Mouse (Mus musculus) liver, adult 2 months (tissue): ENCODE measurements at regions not wholly inside any gene's neighbourhood (a gene's known extent, or its start where the extent isn't known, plus 50 kb on each side); places are given as distances from the start of the nearest gene placed in this dataset.

ENCODE experiments used
- DNase-seq: peaks from one replicate; pipeline ENCODE4 v3.0.0-alpha.2; 2011; ENCODE audit warnings: low read depth, low spot score; ENCODE audit errors: extremely low read depth
- H3K27ac ChIP-seq: fragments of 200-500 bp; replicated peaks from 2 replicates; pipeline ENCODE4 v1.5.1; 2012; ENCODE audit warnings: low read depth, mild to moderate bottlenecking, control low read depth, inconsistent platforms, low read length; ENCODE audit not compliant: insufficient read depth
- H3K27me3 ChIP-seq: fragments of 200-500 bp; 2 replicates; pipeline ENCODE4 v1.6.1; 2012; ENCODE audit warnings: mild to moderate bottlenecking, moderate library complexity, low read length, inconsistent platforms; ENCODE audit not compliant: control insufficient read depth, insufficient read depth
- H3K36me3 ChIP-seq: fragments of 200-500 bp; 2 replicates; pipeline ENCODE4 v1.6.1; 2012; ENCODE audit warnings: low read length, inconsistent platforms; ENCODE audit not compliant: control insufficient read depth, insufficient read depth
- H3K4me1 ChIP-seq: fragments of 200-500 bp; 2 replicates; pipeline ENCODE4 v1.6.1; 2011; ENCODE audit warnings: low read length; ENCODE audit not compliant: control insufficient read depth, insufficient read depth
- H3K4me3 ChIP-seq: fragments of 200-500 bp; 2 replicates; pipeline ENCODE4 v1.5.1; 2011; ENCODE audit warnings: low read depth, mild to moderate bottlenecking, control low read depth, low read length, moderate library complexity; ENCODE audit not compliant: insufficient read depth
- H3K79me2 ChIP-seq: fragments of 200-500 bp; 2 replicates; pipeline ENCODE4 v1.6.1; 2012; ENCODE audit warnings: inconsistent platforms, mild to moderate bottlenecking, low read length, moderate library complexity; ENCODE audit not compliant: control insufficient read depth, insufficient read depth
- H3K9ac ChIP-seq: fragments of 200-500 bp; 2 replicates; pipeline ENCODE4 v1.6.1; 2012; ENCODE audit warnings: low read depth, mild to moderate bottlenecking, control low read depth, inconsistent platforms, low read length
- CTCF ChIP-seq: fragments of 200-500 bp; IDR thresholded peaks from 2 replicates; pipeline ENCODE4 v1.5.1; 2011; ENCODE audit warnings: low read depth, low read length, control low read depth
- POLR2A ChIP-seq: fragments of 200-500 bp; IDR thresholded peaks from 2 replicates; pipeline ENCODE4 v1.6.1; 2011; ENCODE audit warnings: low read length, control low read depth; ENCODE audit not compliant: insufficient read depth; ENCODE audit errors: extremely low read depth
- WGBS: fragments of 180-500 bp; shearing (Covaris S2); methylation state at CpG from one replicate; pipeline ENCODE4 v1.1.7; 2018; 5-methylcytosine and 5-hydroxymethylcytosine counted together

GRCm38 (mm10) chr4:134990651-134991050, 60.0 kb downstream of the Syf2 start:
- Histone ChIP-seq H3K36me3 (no peaks in the 10 kb centered on the region), H3K4me3 (no peak overlapping the region), H3K9ac (no peak overlapping the region), H3K4me1 (peaks cover 21% of the 10 kb centered on the region), H3K27me3 (no peaks in the 10 kb centered on the region), H3K79me2 (no peaks in the 10 kb centered on the region), H3K27ac (no peak overlapping the region)
- DNase-seq = no peak
- TF ChIP-seq CTCF = no peak
- TF ChIP-seq POLR2A = no peak
- 88% methylated on average over 11 of the region's 11 CpGs for WGBS

- Histone ChIP-seq H3K27me3 (no peaks in the 10 kb centered on the region), H3K4me3 (no peak overlapping the region), H3K4me1 (peaks cover 23% of the 10 kb centered on the region), H3K27ac (no peak overlapping the region), H3K9ac (no peak overlapping the region), H3K36me3 (no peaks in the 10 kb centered on the region), H3K79me2 (no peaks in the 10 kb centered on the region)
- 27% methylated on average over 8 of the region's 8 CpGs for WGBS
- TF ChIP-seq POLR2A (no peak), CTCF (no peak)
- peak; percentile 72 for DNase-seq
Measured at GRCm38 (mm10) chr4:134993526-134994122, 62.9 kb downstream of the Syf2 start.

GRCm38 (mm10) chr4:134994205-134994604, 63.5 kb downstream of the Syf2 start:
- no peak for TF ChIP-seq POLR2A
- TF ChIP-seq CTCF = no peak
- Histone ChIP-seq H3K27ac (no peak overlapping the region), H3K36me3 (no peaks in the 10 kb centered on the region), H3K79me2 (no peaks in the 10 kb centered on the region), H3K9ac (no peak overlapping the region), H3K27me3 (no peaks in the 10 kb centered on the region), H3K4me3 (no peak overlapping the region), H3K4me1 (peaks cover 26% of the 10 kb centered on the region)
- DNase-seq = peak; percentile 71
- WGBS = 55% methylated on average over 2 of the region's 2 CpGs

- no peak for TF ChIP-seq CTCF
- TF ChIP-seq POLR2A = no peak
- Histone ChIP-seq H3K9ac (no peak overlapping the region), H3K4me1 (peaks cover 28% of the 10 kb centered on the region), H3K27me3 (no peaks in the 10 kb centered on the region), H3K27ac (peak overlapping the region; percentile 25; the same call in 1 of the 2 replicates), H3K79me2 (no peaks in the 10 kb centered on the region), H3K36me3 (no peaks in the 10 kb centered on the region), H3K4me3 (no peak overlapping the region)
- no peak for DNase-seq
- WGBS = 59% methylated on average over 6 of the region's 6 CpGs
Measured at GRCm38 (mm10) chr4:134994648-134995047, 64.0 kb downstream of the Syf2 start.

GRCm38 (mm10) chr4:134995052-134995451, 64.4 kb downstream of the Syf2 start:
- Histone ChIP-seq H3K79me2 (no peaks in the 10 kb centered on the region), H3K4me1 (peaks cover 28% of the 10 kb centered on the region), H3K9ac (no peak overlapping the region), H3K27ac (peak overlapping the region; percentile 25; the same call in 1 of the 2 replicates), H3K27me3 (no peaks in the 10 kb centered on the region), H3K4me3 (no peak overlapping the region), H3K36me3 (no peaks in the 10 kb centered on the region)
- DNase-seq = peak; percentile 93
- 10% methylated on average over 13 of the region's 13 CpGs for WGBS
- TF ChIP-seq POLR2A (no peak), CTCF (no peak)

GRCm38 (mm10) chr4:134996121-134996520, 65.4 kb downstream of the Syf2 start:
- Histone ChIP-seq H3K27ac (no peak overlapping the region), H3K27me3 (no peaks in the 10 kb centered on the region), H3K4me1 (peaks cover 28% of the 10 kb centered on the region), H3K79me2 (no peaks in the 10 kb centered on the region), H3K36me3 (no peaks in the 10 kb centered on the region), H3K9ac (no peak overlapping the region), H3K4me3 (no peak overlapping the region)
- peak; percentile 74 for DNase-seq
- WGBS = 30% methylated on average over 6 of the region's 6 CpGs
- TF ChIP-seq CTCF = no peak
